Mouse (Mus musculus) MEL (cell line): ENCODE data around the gene 4930404N11Rik. TPM values are rescaled to one million over a fixed set of nuclear protein-coding genes. Genes with fewer than 3 reads are reported as not detected.

ENCODE experiments used
- DNase-seq: peaks from one replicate; pipeline ENCODE4 v3.0.0; 2011; ENCODE audit warnings: low read depth, low spot score
- H3K27ac ChIP-seq: 2 replicates; pipeline ENCODE4 v1.5.1; 2012; ENCODE audit warnings: low read depth, mild to moderate bottlenecking, control low read depth, low read length, moderate library complexity; ENCODE audit not compliant: control insufficient read depth
- H3K27me3 ChIP-seq, 2 experiments: fragments of 150-350 bp in 1 of 2; sonication (generic) in 1 of 2; 2 replicates each; pipeline ENCODE4 v1.6.1; 2012; ENCODE audit warnings: low read length in 2 of 2, mild to moderate bottlenecking in 2 of 2, improper control_type of control experiment in 1 of 2, moderate library complexity in 1 of 2; ENCODE audit not compliant: insufficient read depth in 2 of 2, control insufficient read depth in 1 of 2
- H3K36me3 ChIP-seq, 2 experiments: 2 replicates each; pipeline ENCODE4 v1.6.1; 2012 to 2014; ENCODE audit warnings: low read length in 2 of 2, improper control_type of control experiment in 1 of 2, inconsistent platforms in 1 of 2, mild to moderate bottlenecking in 1 of 2; ENCODE audit not compliant: insufficient read depth in 2 of 2, control insufficient read depth in 1 of 2
- H3K4me1 ChIP-seq, 2 experiments: fragments of 150-350 bp in 1 of 2; sonication (generic) in 1 of 2; 2 replicates each; pipeline ENCODE4 v1.6.1; 2012; ENCODE audit warnings: low read length in 2 of 2, improper control_type of control experiment in 1 of 2, mild to moderate bottlenecking in 1 of 2; ENCODE audit not compliant: insufficient read depth in 2 of 2, control insufficient read depth in 1 of 2
- H3K4me3 ChIP-seq, 2 experiments: fragments of 150-350 bp in 1 of 2; sonication (generic) in 1 of 2; 2 replicates each; pipeline ENCODE4 v1.5.1; 2012; ENCODE audit warnings: low read depth in 2 of 2, low read length in 2 of 2, mild to moderate bottlenecking in 2 of 2, moderate library complexity in 2 of 2, control low read depth in 1 of 2, improper control_type of control experiment in 1 of 2; ENCODE audit not compliant: control insufficient read depth in 1 of 2, insufficient read depth in 1 of 2
- H3K79me2 ChIP-seq: 2 replicates; pipeline ENCODE4 v1.6.1; 2012; ENCODE audit warnings: mild to moderate bottlenecking, low read length, moderate library complexity; ENCODE audit not compliant: control insufficient read depth, poor library complexity, insufficient read depth
- H3K9ac ChIP-seq: 2 replicates; pipeline ENCODE4 v1.6.1; 2012; ENCODE audit warnings: low read depth, mild to moderate bottlenecking, control low read depth, low read length, moderate library complexity; ENCODE audit not compliant: control insufficient read depth, poor library complexity, severe bottlenecking
- H3K9me3 ChIP-seq: fragments of 150-350 bp; sonication (generic); replicated peaks from 2 replicates; pipeline ENCODE4 v1.6.1; 2012; ENCODE audit warnings: mild to moderate bottlenecking, low read length, improper control_type of control experiment, moderate library complexity; ENCODE audit not compliant: insufficient read depth
- BHLHE40 ChIP-seq: IDR thresholded peaks from 2 replicates; pipeline ENCODE4 v1.6.1; 2012; ENCODE audit warnings: low read depth, mild to moderate bottlenecking, inconsistent platforms, low read length, improper control_type of control experiment, borderline replicate concordance
- CHD2 ChIP-seq: IDR thresholded peaks from 2 replicates; pipeline ENCODE4 v1.6.1; 2011; ENCODE audit warnings: low read length, improper control_type of control experiment
- E2F4 ChIP-seq: IDR thresholded peaks from 2 replicates; pipeline ENCODE4 v1.6.1; 2011; ENCODE audit warnings: low read depth, low read length, improper control_type of control experiment, borderline replicate concordance
- ETS1 ChIP-seq: IDR thresholded peaks from 2 replicates; pipeline ENCODE4 v1.6.1; 2012; ENCODE audit warnings: low read depth, mild to moderate bottlenecking, inconsistent platforms, low read length, improper control_type of control experiment, moderate library complexity
- GABPA ChIP-seq: IDR thresholded peaks from 2 replicates; pipeline ENCODE4 v1.6.1; 2012; ENCODE audit warnings: low read depth, mild to moderate bottlenecking, inconsistent platforms, low read length, improper control_type of control experiment, moderate library complexity
- GATA1 ChIP-seq: IDR thresholded peaks from 2 replicates; pipeline ENCODE4 v1.6.1; 2011; ENCODE audit warnings: low read depth, low read length, improper control_type of control experiment
- HCFC1 ChIP-seq: IDR thresholded peaks from 2 replicates; pipeline ENCODE4 v1.6.1; 2012; ENCODE audit warnings: low read depth, mild to moderate bottlenecking, inconsistent platforms, low read length, improper control_type of control experiment, moderate library complexity
- KAT2A ChIP-seq: conservative IDR thresholded peaks from 2 replicates; pipeline ENCODE4 v1.6.1; 2012; ENCODE audit warnings: low read depth, low read length, improper control_type of control experiment, inconsistent platforms
- MAZ ChIP-seq: IDR thresholded peaks from 2 replicates; pipeline ENCODE4 v1.6.1; 2012; ENCODE audit warnings: low read depth, mild to moderate bottlenecking, inconsistent platforms, low read length, improper control_type of control experiment
- MEF2A ChIP-seq: IDR thresholded peaks from 2 replicates; pipeline ENCODE4 v1.6.1; 2014; ENCODE audit warnings: low read depth, mild to moderate bottlenecking, inconsistent platforms, low read length, improper control_type of control experiment; ENCODE audit not compliant: poor library complexity, insufficient replicate concordance, severe bottlenecking; ENCODE audit errors: extremely low read depth
- MXI1 ChIP-seq: IDR thresholded peaks from 2 replicates; pipeline ENCODE4 v1.6.1; 2011; ENCODE audit warnings: mild to moderate bottlenecking, low read depth, low read length, improper control_type of control experiment
- MYC ChIP-seq: IDR thresholded peaks from 2 replicates; pipeline ENCODE4 v1.6.1; 2011; ENCODE audit warnings: low read depth, mild to moderate bottlenecking, low read length, improper control_type of control experiment, moderate library complexity
- POLR2AphosphoS2 ChIP-seq: IDR thresholded peaks from 2 replicates; pipeline ENCODE4 v1.6.1; 2011; ENCODE audit warnings: low read length, improper control_type of control experiment
- POLR2AphosphoS5 ChIP-seq: IDR thresholded peaks from 2 replicates; pipeline ENCODE4 v1.6.1; 2012; ENCODE audit warnings: low read depth, borderline replicate concordance, mild to moderate bottlenecking, inconsistent platforms, low read length, moderate library complexity, mixed read lengths
- SMC3 ChIP-seq: IDR thresholded peaks from 2 replicates; pipeline ENCODE4 v1.6.1; 2011; ENCODE audit warnings: low read depth, low read length, improper control_type of control experiment
- TAL1 ChIP-seq: IDR thresholded peaks from 2 replicates; pipeline ENCODE4 v1.6.1; 2012; ENCODE audit warnings: mild to moderate bottlenecking, inconsistent platforms, low read length, moderate library complexity, mixed read lengths
- TBP ChIP-seq: IDR thresholded peaks from 2 replicates; pipeline ENCODE4 v1.8.0; 2011; ENCODE audit warnings: low read depth, low read length, improper control_type of control experiment
- TCF12 ChIP-seq: IDR thresholded peaks from 2 replicates; pipeline ENCODE4 v1.6.1; 2014; ENCODE audit warnings: low read depth, mild to moderate bottlenecking, inconsistent platforms, low read length, improper control_type of control experiment, moderate library complexity
- UBTF ChIP-seq: IDR thresholded peaks from 2 replicates; pipeline ENCODE4 v1.6.1; 2012; ENCODE audit warnings: low read depth, mild to moderate bottlenecking, inconsistent platforms, low read length, improper control_type of control experiment, moderate library complexity, borderline replicate concordance; ENCODE audit not compliant: insufficient read depth
- USF1 ChIP-seq: IDR thresholded peaks from 2 replicates; pipeline ENCODE4 v1.6.1; 2014; ENCODE audit warnings: low read depth, mild to moderate bottlenecking, inconsistent platforms, low read length, improper control_type of control experiment, moderate library complexity
- USF2 ChIP-seq, 2 experiments: IDR thresholded peaks; 2 replicates each; pipeline ENCODE4 v1.6.1; 2011 to 2012; ENCODE audit warnings: improper control_type of control experiment in 2 of 2, low read length in 2 of 2, borderline replicate concordance in 1 of 2, inconsistent platforms in 1 of 2, low read depth in 1 of 2, mild to moderate bottlenecking in 1 of 2; ENCODE audit not compliant: insufficient read depth in 1 of 2
- ZMIZ1 ChIP-seq: IDR thresholded peaks from 2 replicates; pipeline ENCODE4 v1.6.1; 2012; ENCODE audit warnings: low read depth, mild to moderate bottlenecking, inconsistent platforms, low read length, improper control_type of control experiment, moderate library complexity
- polyA plus RNA-seq, 2 experiments: library from polyadenylated mRNA; stranded (reverse) in 1 of 2; unstranded in 1 of 2; fragments of >175 nt in 1 of 2; fragments of >200 nt in 1 of 2; gene quantifications; 2 replicates each; pipeline versions ENCODE4 v1.2.1 to v1.2.4; 2012; ENCODE audit warnings: low replicate concordance in 2 of 2, low read depth in 1 of 2; ENCODE audit not compliant: insufficient read length in 2 of 2, insufficient read depth in 1 of 2, missing spikeins in 1 of 2
- total RNA-seq: library from RNA; depleted of rRNA; stranded (reverse); fragments of 300-350 nt; gene quantifications from 2 replicates; pipeline ENCODE4 v1.2.3, GENCODE M21; 2012

Gene 4930404N11Rik
- total and polyA plus RNA-seq, 3 experiments, result 3.1 to 12.1 TPM; not detected in 1

- peaks cover 0 to 12% of the 10 kb centered on the region in 2 experiments; a peak in 3 of 4 replicates for H3K4me1 ChIP-seq
- TF ChIP-seq SMC3 (no peak), CHD2 (no peak), MEF2A (no peak), USF1 (no peak), MYC (no peak), TBP (no peak), UBTF (no peak), TAL1 (no peak), POLR2AphosphoS5 (no peak), ZMIZ1 (no peak), USF2 (IDR thresholded peaks at IDR 0.05; ENCODE audit: borderline replicate concordance in 1 of 2, insufficient read depth in 1 of 2, low read depth in 1 of 2, low read length in 2 of 2) (no peak), GABPA (no peak), BHLHE40 (no peak)
- peaks cover 20% of the 10 kb centered on the region for H3K79me2 ChIP-seq
- H3K9me3 ChIP-seq, result no peaks in the 10 kb centered on the region
- H3K27ac ChIP-seq, result no peak overlapping the region
- H3K36me3 ChIP-seq, result peaks cover 2 to 6% of the 10 kb centered on the region in 2 experiments; a peak in 3 of 4 replicates
- H3K4me3 ChIP-seq, result no peak overlapping the region; a peak in 1 of 4 replicates
- no peak for DNase-seq
- no peaks in the 10 kb centered on the region for H3K27me3 ChIP-seq
- peak overlapping the region; percentile 71; the same call in 1 of the 2 replicates for H3K9ac ChIP-seq
These were observed 46.9 kb downstream of the 4930404N11Rik start for GRCm38 (mm10) chr10:81318589-81319329.

- H3K4me1 ChIP-seq, result peaks cover 0 to 12% of the 10 kb centered on the region in 2 experiments; a peak in 3 of 4 replicates
These were observed 48.3 kb downstream of the 4930404N11Rik start for GRCm38 (mm10) chr10:81317273-81317672.

More at GRCm38 (mm10) chr10:81317273-81317672, 48.3 kb downstream of the 4930404N11Rik start:
- no peak for TF ChIP-seq GATA1
- no peak for TF ChIP-seq MAZ
- no peak for TF ChIP-seq TAL1
- no peak for TF ChIP-seq ETS1
- no peak for TF ChIP-seq KAT2A
- no peak for TF ChIP-seq HCFC1
- TF ChIP-seq E2F4, result no peak
- no peak for TF ChIP-seq POLR2AphosphoS2
- no peak for TF ChIP-seq TCF12
- TF ChIP-seq MEF2A, result no peak
- TF ChIP-seq MXI1, result no peak
- Histone ChIP-seq H3K4me3 (no peak overlapping the region), H3K27ac (no peak overlapping the region), H3K36me3 (peaks cover 0 to 6% of the 10 kb centered on the region in 2 experiments; a peak in 3 of 4 replicates), H3K27me3 (no peaks in the 10 kb centered on the region), H3K9ac (no peak overlapping the region), H3K79me2 (peaks cover 13% of the 10 kb centered on the region), H3K9me3 (no peaks in the 10 kb centered on the region)
- no peak for DNase-seq
